Mouse (Mus musculus): ENCODE data around the gene Gabrr2. TPM values are rescaled to one million over a fixed set of nuclear protein-coding genes. Genes with fewer than 3 reads are reported as not detected.

Gene Gabrr2
- polyA plus RNA-seq (2014; fragmentation: Nextera tagmentation; extraction: Ambion mirVana): 0.39 TPM in 1 of 2 replicates, not detected in the other

DNA sequence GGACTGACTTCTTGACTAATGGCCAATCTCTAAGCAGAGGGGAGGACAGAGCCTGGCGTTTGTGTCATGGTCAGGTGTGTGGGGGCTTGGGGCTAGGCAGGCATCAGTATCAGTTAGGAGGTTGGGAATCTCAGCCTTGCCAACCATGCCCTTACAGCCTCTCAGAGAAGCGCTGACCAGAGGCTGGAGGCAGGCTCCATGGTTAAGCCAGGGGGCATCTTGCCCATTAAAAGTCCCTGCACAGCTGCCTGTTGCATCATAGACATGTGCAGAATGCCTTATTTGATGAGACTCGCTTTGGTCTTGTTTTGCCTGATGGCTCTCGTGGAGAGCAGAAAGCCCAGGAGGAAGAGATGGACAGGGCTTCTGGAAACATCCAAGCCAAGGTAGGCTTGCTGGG, at the start of gene Gabrr2:
Gene Gabrr2, plus strand, starts transcription at position 19 of the 400 bp plus-strand sequence.
- H3K4me2 ChIP-seq (replicated peaks; ENCODE audit: low read depth, low read length): no peak within 1 kb of the TSS
- H3K9me3 ChIP-seq (ENCODE audit: control insufficient read depth, low read length): no peaks in the 10 kb centered on the region
- no peaks in the 10 kb centered on the region for H3K4me1 ChIP-seq (replicated peaks; ENCODE audit: control insufficient read depth, insufficient read depth, low read length)
- H3K36me3 ChIP-seq (ENCODE audit: control insufficient read depth, insufficient read depth, low read length): no peaks in the 10 kb centered on the region
- H3K27ac ChIP-seq (ENCODE audit: low read depth, low read length): no peak within 1 kb of the TSS
- DNase-seq (ENCODE audit: low spot score) (no peak), ATAC-seq (ENCODE audit: low FRiP score) (no peak)
- H3K27me3 ChIP-seq (ENCODE audit: control insufficient read depth, insufficient read depth, low read length): no peaks in the 10 kb centered on the region
- H3K4me3 ChIP-seq (ENCODE audit: low read depth, low read length): no peak within 1 kb of the TSS
- H3K9ac ChIP-seq (ENCODE audit: low read depth, low read length): no peak within 1 kb of the TSS
- 90% methylated on average over 4 of the region's 4 CpGs for WGBS

DNA sequence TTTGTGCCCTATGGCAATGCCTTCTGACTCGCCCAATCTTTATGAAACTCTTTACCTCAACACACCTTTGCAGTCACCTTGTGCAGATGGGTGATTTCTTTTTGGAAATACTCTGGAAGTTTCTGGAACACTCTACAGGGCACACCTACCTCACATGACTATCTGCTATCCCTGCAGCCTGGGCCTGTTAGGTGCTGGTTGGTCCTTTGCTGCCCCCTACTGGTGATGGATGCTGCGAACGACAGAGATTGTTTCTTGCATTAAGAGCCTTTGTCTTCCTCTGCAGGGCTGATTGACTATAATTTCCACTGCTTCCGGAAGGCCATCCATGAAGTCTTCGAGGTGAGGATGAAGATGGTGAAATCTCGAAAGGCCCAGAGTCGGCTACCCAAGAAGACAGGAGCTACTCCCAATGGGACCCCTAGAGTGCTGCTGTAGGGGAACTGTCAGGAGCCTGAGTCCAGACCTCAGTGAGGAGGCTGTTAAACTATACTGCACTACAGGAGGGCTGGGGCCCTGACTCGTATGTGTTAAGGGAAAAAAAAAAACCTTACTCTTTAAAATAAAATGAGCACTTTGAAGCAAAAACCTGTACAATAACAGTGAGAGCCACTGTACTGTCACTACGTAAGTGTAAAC, 44.3 kb upstream of the Gabrr2 start:
- no peaks in the 10 kb centered on the region for H3K9me3 ChIP-seq (ENCODE audit: control insufficient read depth, low read length)
- no peak overlapping the region for H3K27ac ChIP-seq (ENCODE audit: low read depth, low read length)
- H3K4me2 ChIP-seq (replicated peaks; ENCODE audit: low read depth, low read length): no peak overlapping the region
- H3K27me3 ChIP-seq (ENCODE audit: control insufficient read depth, insufficient read depth, low read length): no peaks in the 10 kb centered on the region
- no peaks in the 10 kb centered on the region for H3K36me3 ChIP-seq (ENCODE audit: control insufficient read depth, insufficient read depth, low read length)
- ATAC-seq (ENCODE audit: low FRiP score): peak; percentile 71; the same call in 1 of the 2 replicates
- H3K4me1 ChIP-seq (replicated peaks; ENCODE audit: control insufficient read depth, insufficient read depth, low read length): no peaks in the 10 kb centered on the region
- WGBS: 61% methylated on average over 9 of the region's 9 CpGs
- no peak overlapping the region for H3K9ac ChIP-seq (ENCODE audit: low read depth, low read length)
- no peak overlapping the region for H3K4me3 ChIP-seq (ENCODE audit: low read depth, low read length)
- DNase-seq (ENCODE audit: low spot score): peak; percentile 93

DNA sequence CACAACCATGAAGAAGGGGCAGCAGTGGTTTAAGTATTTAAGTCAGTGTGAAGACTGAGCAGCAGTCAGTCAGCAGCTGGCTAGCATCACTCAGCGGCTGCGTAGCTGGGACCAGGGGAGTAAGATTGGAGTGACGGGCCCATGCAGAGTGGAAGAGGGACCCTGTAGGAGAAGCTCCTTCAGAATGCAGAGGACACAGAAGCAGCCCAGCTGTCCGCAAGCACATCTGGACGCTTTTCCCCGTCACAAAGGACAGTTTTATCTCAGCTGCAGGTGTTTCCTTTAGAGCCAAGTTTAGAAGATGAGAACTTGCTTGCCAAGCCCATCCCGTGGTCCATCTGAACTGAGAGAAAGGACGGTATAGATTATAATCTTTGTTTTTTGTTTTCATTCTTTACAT, 38.4 kb upstream of the Gabrr2 start:
- Histone ChIP-seq H3K36me3 (ENCODE audit: control insufficient read depth, insufficient read depth, low read length) (no peaks in the 10 kb centered on the region), H3K27ac (ENCODE audit: low read depth, low read length) (no peak overlapping the region), H3K9ac (ENCODE audit: low read depth, low read length) (no peak overlapping the region), H3K4me2 (replicated peaks; ENCODE audit: low read depth, low read length) (no peak overlapping the region), H3K27me3 (ENCODE audit: control insufficient read depth, insufficient read depth, low read length) (no peaks in the 10 kb centered on the region), H3K4me1 (replicated peaks; ENCODE audit: control insufficient read depth, insufficient read depth, low read length) (no peaks in the 10 kb centered on the region), H3K9me3 (ENCODE audit: control insufficient read depth, low read length) (no peaks in the 10 kb centered on the region), H3K4me3 (ENCODE audit: low read depth, low read length) (no peak overlapping the region)
- ATAC-seq (ENCODE audit: low FRiP score) (no peak), DNase-seq (ENCODE audit: low spot score) (no peak)
- WGBS: 73% methylated on average over 8 of the region's 8 CpGs

DNA sequence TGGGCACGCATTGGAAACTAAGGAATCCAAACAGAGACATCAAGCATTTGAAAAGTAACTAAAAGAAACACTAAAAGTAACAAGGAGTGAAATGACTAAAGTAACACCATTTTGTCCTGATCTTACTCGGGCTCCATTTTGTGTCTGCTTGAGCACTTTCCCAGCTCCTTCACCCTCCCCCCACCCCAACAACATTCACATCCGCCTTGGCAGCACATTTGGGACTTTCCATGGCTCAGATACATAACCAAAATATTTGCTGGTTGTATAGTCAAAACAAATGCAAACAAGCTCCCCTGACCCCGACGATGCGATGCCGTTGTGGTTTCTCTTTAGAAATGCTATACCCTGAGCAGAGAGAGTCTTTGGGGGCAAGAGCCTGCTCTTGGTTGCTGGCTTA, 33.7 kb upstream of the Gabrr2 start:
- WGBS: 91% methylated on average over 7 of the region's 7 CpGs
- H3K27me3 ChIP-seq (ENCODE audit: control insufficient read depth, insufficient read depth, low read length): no peaks in the 10 kb centered on the region
- H3K4me3 ChIP-seq (ENCODE audit: low read depth, low read length): no peak overlapping the region
- no peaks in the 10 kb centered on the region for H3K4me1 ChIP-seq (replicated peaks; ENCODE audit: control insufficient read depth, insufficient read depth, low read length)
- H3K9me3 ChIP-seq (ENCODE audit: control insufficient read depth, low read length): no peaks in the 10 kb centered on the region
- no peak for DNase-seq (ENCODE audit: low spot score)
- no peak overlapping the region for H3K27ac ChIP-seq (ENCODE audit: low read depth, low read length)
- no peak overlapping the region for H3K4me2 ChIP-seq (replicated peaks; ENCODE audit: low read depth, low read length)
- H3K9ac ChIP-seq (ENCODE audit: low read depth, low read length): no peak overlapping the region
- no peak for ATAC-seq (ENCODE audit: low FRiP score)
- H3K36me3 ChIP-seq (ENCODE audit: control insufficient read depth, insufficient read depth, low read length): no peaks in the 10 kb centered on the region

DNA sequence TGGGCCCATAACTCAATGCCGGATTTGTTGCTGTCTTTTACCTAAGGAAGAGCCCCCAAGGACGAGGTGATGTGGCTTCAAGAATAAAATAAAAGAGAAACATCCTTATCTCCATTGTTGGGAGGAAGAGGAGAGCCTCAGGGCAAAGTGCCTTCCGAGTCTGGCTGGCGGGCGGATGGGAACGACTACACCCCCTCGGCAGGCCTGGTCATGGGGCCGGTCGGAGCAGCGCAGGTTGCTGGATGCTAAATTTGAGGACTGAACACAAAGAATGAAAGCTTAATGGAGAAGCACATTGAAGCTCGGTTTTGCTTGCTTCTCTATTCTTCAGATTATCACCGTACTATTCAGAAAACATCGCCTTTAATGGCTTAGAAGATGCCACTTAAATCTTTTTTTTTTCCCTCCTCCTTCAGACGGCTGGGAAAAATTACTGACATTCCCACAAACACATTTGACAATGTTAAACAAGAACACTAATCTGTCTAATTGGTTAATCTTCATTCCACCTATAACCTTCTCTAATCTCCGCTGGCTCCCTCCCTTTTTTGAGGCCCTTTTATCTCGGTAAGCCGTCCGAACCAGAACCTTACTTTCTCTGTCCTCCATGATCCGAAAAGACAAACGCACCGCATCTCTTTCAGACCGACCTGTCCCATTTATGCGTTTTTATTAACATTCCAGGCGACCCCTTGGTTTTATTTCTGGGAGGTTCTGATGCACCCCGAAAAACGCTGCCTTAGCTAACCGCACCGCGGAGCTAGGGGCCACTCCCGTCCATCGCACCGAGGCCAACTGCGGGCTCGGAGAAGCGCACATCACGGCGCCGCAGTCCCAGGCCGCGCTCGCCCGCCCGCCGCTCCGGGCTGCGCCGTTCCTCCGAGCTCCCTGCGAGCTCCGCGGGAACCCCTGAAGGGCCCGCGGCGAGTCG, 32.3 kb upstream of the Gabrr2 start:
- Histone ChIP-seq H3K27me3 (ENCODE audit: control insufficient read depth, insufficient read depth, low read length) (no peaks in the 10 kb centered on the region), H3K36me3 (ENCODE audit: control insufficient read depth, insufficient read depth, low read length) (no peaks in the 10 kb centered on the region)
- 1% methylated on average over 54 of the region's 55 CpGs for WGBS

DNA sequence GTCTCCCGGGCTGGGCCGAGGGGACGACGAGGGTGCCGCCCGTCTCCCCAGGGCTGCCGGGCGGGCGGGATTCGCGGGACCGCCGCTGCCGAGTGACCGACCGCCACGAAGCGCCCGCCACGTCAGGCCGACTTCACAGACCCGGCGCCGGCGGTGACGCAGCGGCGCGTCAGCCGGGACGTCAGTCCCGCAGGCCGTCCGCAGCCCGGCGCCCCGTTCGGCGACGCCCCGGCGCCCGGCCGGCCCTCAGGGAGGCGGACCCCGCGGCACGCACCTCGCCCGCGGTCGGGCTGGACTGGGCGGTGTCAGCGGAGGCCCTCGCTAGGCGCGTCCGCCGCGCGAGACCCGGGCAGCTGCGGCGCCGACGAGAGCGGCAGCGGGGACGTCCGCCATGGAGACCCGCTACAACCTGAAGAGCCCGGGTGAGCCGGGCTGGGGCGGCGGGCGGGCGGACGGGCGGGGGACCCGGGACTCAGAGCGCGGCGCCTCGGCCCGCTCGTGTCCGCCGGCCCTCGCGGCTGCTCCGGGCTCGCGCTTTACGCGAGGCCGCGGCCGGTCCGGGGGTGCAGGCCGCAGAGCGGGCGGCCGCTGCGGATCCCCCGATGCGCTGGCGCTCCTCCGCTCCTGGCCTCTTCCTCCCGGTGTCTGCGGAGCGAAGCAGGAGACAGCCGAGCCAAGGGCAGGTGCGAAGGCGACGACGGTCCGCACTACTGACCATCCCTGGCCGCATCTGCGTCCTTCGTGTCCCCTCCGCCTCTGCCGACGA, 31.4 kb upstream of the Gabrr2 start, which contains the start of gene Ube2j1:
Gene Ube2j1, plus strand, starts transcription at position 222 of the 766 bp plus-strand sequence.
- DNase-seq (ENCODE audit: low spot score) (peak; percentile 92), ATAC-seq (ENCODE audit: low FRiP score) (peak; percentile 95)
- H3K9me3 ChIP-seq (ENCODE audit: control insufficient read depth, low read length): no peaks in the 10 kb centered on the region
- peak within 1 kb of the TSS; percentile 93 for H3K9ac ChIP-seq (ENCODE audit: low read depth, low read length)
- H3K27me3 ChIP-seq (ENCODE audit: control insufficient read depth, insufficient read depth, low read length): no peaks in the 10 kb centered on the region
- H3K4me3 ChIP-seq (ENCODE audit: low read depth, low read length): peak within 1 kb of the TSS; percentile 54
- 0% methylated on average over 93 of the region's 123 CpGs for WGBS
- H3K36me3 ChIP-seq (ENCODE audit: control insufficient read depth, insufficient read depth, low read length): no peaks in the 10 kb centered on the region
- H3K27ac ChIP-seq (ENCODE audit: low read depth, low read length): peak within 1 kb of the TSS; percentile 91
- H3K4me2 ChIP-seq (replicated peaks; ENCODE audit: low read depth, low read length): peak within 1 kb of the TSS; percentile 65
- H3K4me1 ChIP-seq (replicated peaks; ENCODE audit: control insufficient read depth, insufficient read depth, low read length): no peaks in the 10 kb centered on the region

More for the DNA sequence above, 32.3 kb upstream of the Gabrr2 start:
- DNase-seq (ENCODE audit: low spot score) (peak; percentile 55), ATAC-seq (ENCODE audit: low FRiP score) (peak; percentile 79)
- no peaks in the 10 kb centered on the region for H3K4me1 ChIP-seq (replicated peaks; ENCODE audit: control insufficient read depth, insufficient read depth, low read length)
- peak overlapping the region; percentile 54 for H3K4me3 ChIP-seq (ENCODE audit: low read depth, low read length)
- H3K27ac ChIP-seq (ENCODE audit: low read depth, low read length): peak overlapping the region; percentile 91
- peak overlapping the region; percentile 65 for H3K4me2 ChIP-seq (replicated peaks; ENCODE audit: low read depth, low read length)
- no peaks in the 10 kb centered on the region for H3K9me3 ChIP-seq (ENCODE audit: control insufficient read depth, low read length)
- peak overlapping the region; percentile 93 for H3K9ac ChIP-seq (ENCODE audit: low read depth, low read length)

DNA sequence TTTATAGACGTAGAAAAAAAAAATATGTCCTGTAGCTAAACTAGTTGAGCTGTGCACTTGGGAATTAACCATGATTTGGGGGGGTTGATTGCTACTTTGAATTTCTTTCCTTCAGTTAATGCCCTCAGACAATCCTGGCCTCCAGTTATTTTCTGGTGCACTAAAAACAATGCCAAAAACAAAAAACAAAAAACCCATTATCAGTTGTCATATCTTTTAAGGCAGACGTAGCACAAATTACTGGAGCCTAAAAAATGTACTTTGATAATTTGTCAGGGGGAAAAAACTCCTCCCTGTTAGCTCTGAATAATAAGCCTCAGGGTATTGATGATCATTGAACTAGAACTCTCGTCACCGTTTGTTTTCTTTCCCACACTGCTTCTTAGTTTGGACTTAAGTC, 30.8 kb upstream of the Gabrr2 start:
- peak overlapping the region; percentile 54 for H3K4me3 ChIP-seq (ENCODE audit: low read depth, low read length)
- no peaks in the 10 kb centered on the region for H3K9me3 ChIP-seq (ENCODE audit: control insufficient read depth, low read length)
- DNase-seq (ENCODE audit: low spot score) (no peak), ATAC-seq (ENCODE audit: low FRiP score) (no peak)
- peak overlapping the region; percentile 65 for H3K4me2 ChIP-seq (replicated peaks; ENCODE audit: low read depth, low read length)
- H3K36me3 ChIP-seq (ENCODE audit: control insufficient read depth, insufficient read depth, low read length): no peaks in the 10 kb centered on the region
- H3K27me3 ChIP-seq (ENCODE audit: control insufficient read depth, insufficient read depth, low read length): no peaks in the 10 kb centered on the region
- peak overlapping the region; percentile 93 for H3K9ac ChIP-seq (ENCODE audit: low read depth, low read length)
- 7% methylated on average over 4 of the region's 4 CpGs for WGBS
- H3K27ac ChIP-seq (ENCODE audit: low read depth, low read length): peak overlapping the region; percentile 91
- no peaks in the 10 kb centered on the region for H3K4me1 ChIP-seq (replicated peaks; ENCODE audit: control insufficient read depth, insufficient read depth, low read length)

DNA sequence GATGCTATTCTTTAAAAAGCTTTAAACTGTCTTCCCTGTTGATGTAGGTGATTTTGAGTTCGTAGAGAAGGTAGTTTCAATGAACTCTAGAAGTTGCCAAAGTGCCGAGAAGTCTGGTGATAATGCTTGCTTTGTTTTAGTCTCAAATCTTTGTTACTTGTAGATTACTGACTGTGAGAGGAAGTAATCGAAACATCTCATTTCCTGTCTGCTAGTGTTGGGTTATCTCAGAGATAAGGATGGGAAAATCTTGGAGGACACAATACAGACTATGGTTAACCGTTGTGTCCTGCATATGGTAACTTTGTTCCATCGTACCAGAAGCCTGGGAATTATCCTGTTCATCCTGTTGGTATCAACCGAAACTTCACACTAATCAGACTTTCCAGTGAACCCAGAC, 29.3 kb upstream of the Gabrr2 start:
- Histone ChIP-seq H3K4me1 (replicated peaks; ENCODE audit: control insufficient read depth, insufficient read depth, low read length) (no peaks in the 10 kb centered on the region), H3K27ac (ENCODE audit: low read depth, low read length) (no peak overlapping the region), H3K36me3 (ENCODE audit: control insufficient read depth, insufficient read depth, low read length) (0 out of 2 replicates have a peak, but pooled peaks cover 2% of the 10 kb centered on the region), H3K27me3 (ENCODE audit: control insufficient read depth, insufficient read depth, low read length) (no peaks in the 10 kb centered on the region), H3K4me2 (replicated peaks; ENCODE audit: low read depth, low read length) (no peak overlapping the region), H3K9me3 (ENCODE audit: control insufficient read depth, low read length) (no peaks in the 10 kb centered on the region), H3K4me3 (ENCODE audit: low read depth, low read length) (no peak overlapping the region), H3K9ac (ENCODE audit: low read depth, low read length) (no peak overlapping the region)
- 81% methylated on average over 6 of the region's 6 CpGs for WGBS
- DNase-seq (ENCODE audit: low spot score): no peak
- no peak for ATAC-seq (ENCODE audit: low FRiP score)

Measured in hindbrain, embryonic 11.5 days (tissue).